Mouse (Mus musculus) liver, adult 2 months (tissue): ENCODE results near the gene Ubtf. TPM values are rescaled to one million over a fixed set of nuclear protein-coding genes. Genes with fewer than 3 reads are reported as not detected.

Experiments used
- DNase-seq: peaks from one replicate; pipeline ENCODE4 v3.0.0-alpha.2; 2011; ENCODE audit warnings: low read depth, low spot score; ENCODE audit errors: extremely low read depth
- H3K27ac ChIP-seq: fragments of 200-500 bp; replicated peaks from 2 replicates; pipeline ENCODE4 v1.5.1; 2012; ENCODE audit warnings: low read depth, mild to moderate bottlenecking, control low read depth, inconsistent platforms, low read length; ENCODE audit not compliant: insufficient read depth
- H3K27me3 ChIP-seq: fragments of 200-500 bp; 2 replicates; pipeline ENCODE4 v1.6.1; 2012; ENCODE audit warnings: mild to moderate bottlenecking, moderate library complexity, low read length, inconsistent platforms; ENCODE audit not compliant: control insufficient read depth, insufficient read depth
- H3K36me3 ChIP-seq: fragments of 200-500 bp; 2 replicates; pipeline ENCODE4 v1.6.1; 2012; ENCODE audit warnings: low read length, inconsistent platforms; ENCODE audit not compliant: control insufficient read depth, insufficient read depth
- H3K4me1 ChIP-seq: fragments of 200-500 bp; 2 replicates; pipeline ENCODE4 v1.6.1; 2011; ENCODE audit warnings: low read length; ENCODE audit not compliant: control insufficient read depth, insufficient read depth
- H3K4me3 ChIP-seq: fragments of 200-500 bp; 2 replicates; pipeline ENCODE4 v1.5.1; 2011; ENCODE audit warnings: low read depth, mild to moderate bottlenecking, control low read depth, low read length, moderate library complexity; ENCODE audit not compliant: insufficient read depth
- H3K79me2 ChIP-seq: fragments of 200-500 bp; 2 replicates; pipeline ENCODE4 v1.6.1; 2012; ENCODE audit warnings: inconsistent platforms, mild to moderate bottlenecking, low read length, moderate library complexity; ENCODE audit not compliant: control insufficient read depth, insufficient read depth
- H3K9ac ChIP-seq: fragments of 200-500 bp; 2 replicates; pipeline ENCODE4 v1.6.1; 2012; ENCODE audit warnings: low read depth, mild to moderate bottlenecking, control low read depth, inconsistent platforms, low read length
- CTCF ChIP-seq: fragments of 200-500 bp; IDR thresholded peaks from 2 replicates; pipeline ENCODE4 v1.5.1; 2011; ENCODE audit warnings: low read depth, low read length, control low read depth
- POLR2A ChIP-seq: fragments of 200-500 bp; IDR thresholded peaks from 2 replicates; pipeline ENCODE4 v1.6.1; 2011; ENCODE audit warnings: low read length, control low read depth; ENCODE audit not compliant: insufficient read depth; ENCODE audit errors: extremely low read depth
- WGBS: fragments of 180-500 bp; shearing (Covaris S2); methylation state at CpG from one replicate; pipeline ENCODE4 v1.1.7; 2018; 5-methylcytosine and 5-hydroxymethylcytosine counted together
- polyA plus RNA-seq: library from polyadenylated mRNA; depleted of rRNA; stranded (reverse); fragments of >200 nt; gene quantifications from 2 replicates; pipeline ENCODE4 v1.2.3, GENCODE M21; 2012
- total RNA-seq: library from RNA; depleted of rRNA; stranded (reverse); fragments of >200 nt; gene quantifications from 2 replicates; pipeline ENCODE4 v1.2.3, GENCODE M21; 2014

Ubtf gene
- total and polyA plus RNA-seq, 2 experiments = 12.8 to 19.4 TPM

DNA sequence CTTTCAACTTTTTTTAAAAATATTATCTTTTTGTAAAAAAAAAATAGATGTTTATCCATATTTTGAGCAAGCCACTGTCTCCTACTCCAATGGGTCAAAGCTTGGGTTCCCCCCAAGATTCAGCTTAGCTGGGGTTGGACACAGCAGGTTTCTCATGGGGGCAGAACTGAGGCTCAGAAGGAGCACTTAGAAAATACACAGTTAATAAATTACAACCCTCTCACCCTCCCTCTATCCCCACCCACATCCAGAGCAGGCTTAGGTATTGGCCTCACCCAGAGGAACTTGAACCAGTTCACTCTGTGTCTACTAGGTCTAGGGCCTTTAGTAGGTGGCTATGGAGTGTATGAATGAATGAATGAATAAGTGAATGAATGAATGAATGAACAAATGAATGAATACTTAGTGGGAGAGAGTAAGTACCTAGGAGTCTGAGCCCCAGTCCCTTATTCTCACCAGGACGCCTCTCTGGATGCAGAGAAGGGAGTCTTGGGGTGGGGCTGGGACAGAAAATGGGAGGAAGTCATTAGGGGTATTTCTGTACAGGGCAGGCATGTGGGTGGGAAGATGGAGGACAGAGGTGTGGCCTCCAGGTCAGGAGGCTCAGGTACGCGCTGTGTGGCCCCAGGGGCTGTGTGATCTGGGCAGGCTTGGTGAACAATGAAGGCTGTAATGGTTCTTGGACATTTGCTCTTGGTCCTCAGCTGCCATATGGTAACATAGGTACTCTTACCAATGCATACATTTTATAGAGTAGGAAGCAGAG lies 29.8 kb upstream of the Ubtf start:
- no peak for TF ChIP-seq CTCF
- TF ChIP-seq POLR2A = no peak
- no peak overlapping the region for H3K9ac ChIP-seq
- H3K79me2 ChIP-seq = no peaks in the 10 kb centered on the region
- no peaks in the 10 kb centered on the region for H3K4me1 ChIP-seq
- 96% methylated on average over 3 of the region's 3 CpGs for WGBS
- H3K27ac ChIP-seq = no peak overlapping the region
- no peak for DNase-seq
- no peaks in the 10 kb centered on the region for H3K36me3 ChIP-seq
- no peaks in the 10 kb centered on the region for H3K27me3 ChIP-seq
- no peak overlapping the region for H3K4me3 ChIP-seq

DNA sequence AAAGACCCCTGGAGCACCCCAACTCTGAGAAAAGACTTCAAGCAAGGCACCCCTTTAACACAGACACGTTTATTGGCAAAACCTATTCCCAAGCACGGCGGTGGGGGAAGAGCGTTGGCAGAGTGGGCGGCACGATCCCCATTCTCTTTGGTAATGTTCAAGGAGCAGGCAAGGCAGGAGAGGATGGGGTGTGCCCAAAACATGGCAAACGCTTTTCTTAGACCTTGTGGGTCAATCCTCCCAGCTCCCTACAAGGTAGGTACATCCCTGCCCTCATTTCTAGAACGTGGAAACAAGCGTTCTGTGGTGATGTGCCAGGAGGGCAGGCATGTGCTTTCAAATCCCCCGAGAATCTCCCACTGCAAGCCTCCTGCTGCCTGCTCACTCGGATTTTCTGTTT lies 29.2 kb upstream of the Ubtf start:
- no peak for DNase-seq
- Histone ChIP-seq H3K27me3 (no peaks in the 10 kb centered on the region), H3K79me2 (no peaks in the 10 kb centered on the region), H3K27ac (no peak overlapping the region), H3K4me3 (no peak overlapping the region), H3K36me3 (no peaks in the 10 kb centered on the region), H3K4me1 (no peaks in the 10 kb centered on the region), H3K9ac (no peak overlapping the region)
- TF ChIP-seq CTCF (no peak), POLR2A (no peak)
- WGBS = 88% methylated on average over 11 of the region's 11 CpGs

DNA sequence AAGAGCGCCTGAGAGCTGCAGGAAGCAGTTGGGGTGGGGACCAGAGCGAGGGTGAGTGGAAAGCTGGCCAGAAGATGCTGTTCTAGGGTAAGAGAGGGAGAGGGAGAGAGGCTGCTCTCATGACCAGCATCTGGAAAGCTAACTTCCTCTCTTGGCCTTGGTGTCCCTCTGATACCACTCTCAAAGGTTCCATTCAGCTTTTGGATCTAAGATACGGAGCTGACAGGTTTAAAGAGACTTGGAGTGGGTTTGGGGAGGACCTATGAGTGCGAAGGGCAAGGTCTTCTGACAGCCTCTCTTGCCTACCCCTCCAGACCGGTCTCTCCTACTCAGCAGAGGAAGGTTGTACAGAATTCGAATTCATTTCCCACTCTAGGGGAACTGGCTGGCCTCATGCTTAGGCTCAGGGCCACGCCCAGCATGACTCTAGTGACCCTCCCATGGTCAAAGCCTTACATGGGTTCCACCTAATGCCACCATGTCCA lies 28.6 kb upstream of the Ubtf start:
- no peak overlapping the region for H3K9ac ChIP-seq
- no peak for TF ChIP-seq POLR2A
- TF ChIP-seq CTCF = no peak
- no peaks in the 10 kb centered on the region for H3K27me3 ChIP-seq
- H3K4me1 ChIP-seq = no peaks in the 10 kb centered on the region
- H3K4me3 ChIP-seq = no peak overlapping the region
- WGBS = 93% methylated on average over 7 of the region's 7 CpGs
- H3K27ac ChIP-seq = no peak overlapping the region
- DNase-seq = no peak
- no peaks in the 10 kb centered on the region for H3K36me3 ChIP-seq
- H3K79me2 ChIP-seq = no peaks in the 10 kb centered on the region

DNA sequence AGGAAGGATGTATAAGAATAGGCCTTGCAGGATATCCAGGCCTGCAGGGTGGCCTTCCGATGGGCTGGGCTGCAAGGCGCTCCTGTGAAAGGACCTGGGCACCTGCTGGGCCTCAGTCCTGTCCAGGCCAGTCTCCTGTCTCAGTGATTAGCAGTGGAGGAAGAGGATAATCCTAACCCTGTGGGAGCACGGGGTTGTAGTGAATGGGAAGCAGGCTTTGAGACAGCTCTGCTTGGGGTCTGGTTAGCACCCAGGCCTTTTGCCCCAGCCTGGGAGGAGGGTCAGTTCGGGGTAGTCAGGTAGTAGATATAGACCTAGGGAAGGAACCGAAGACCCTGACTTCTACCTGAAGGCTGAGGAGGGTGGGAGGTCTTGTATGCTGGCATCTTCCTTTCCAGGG lies 28.1 kb upstream of the Ubtf start:
- TF ChIP-seq POLR2A (no peak), CTCF (no peak)
- Histone ChIP-seq H3K4me1 (no peaks in the 10 kb centered on the region), H3K79me2 (no peaks in the 10 kb centered on the region), H3K36me3 (no peaks in the 10 kb centered on the region), H3K9ac (no peak overlapping the region), H3K27ac (no peak overlapping the region), H3K4me3 (no peak overlapping the region), H3K27me3 (no peaks in the 10 kb centered on the region)
- 83% methylated on average over 5 of the region's 5 CpGs for WGBS
- no peak for DNase-seq

DNA sequence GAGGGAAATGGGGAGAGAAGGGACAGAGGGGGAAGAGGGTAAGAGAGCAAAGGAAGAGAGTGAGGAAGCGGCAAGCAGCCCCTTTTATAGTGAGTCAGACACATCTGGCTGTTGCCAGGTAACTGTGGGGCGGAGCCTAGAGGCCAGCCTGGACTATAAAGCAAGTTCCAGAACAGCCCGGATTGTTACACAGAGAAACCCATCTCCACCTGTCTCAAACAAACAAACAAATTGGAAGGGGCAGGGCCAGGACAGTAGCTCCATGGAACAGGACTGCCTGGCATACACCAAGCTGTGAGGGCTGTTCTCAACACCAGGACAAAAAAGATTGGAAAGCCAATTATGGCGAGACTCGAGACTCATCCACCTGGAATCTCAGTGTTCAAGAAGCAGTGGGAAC lies 27.4 kb upstream of the Ubtf start:
- H3K4me3 ChIP-seq = no peak overlapping the region
- no peaks in the 10 kb centered on the region for H3K27me3 ChIP-seq
- H3K36me3 ChIP-seq = no peaks in the 10 kb centered on the region
- H3K9ac ChIP-seq = no peak overlapping the region
- H3K27ac ChIP-seq = no peak overlapping the region
- 82% methylated on average over 5 of the region's 5 CpGs for WGBS
- H3K79me2 ChIP-seq = no peaks in the 10 kb centered on the region
- no peak for DNase-seq
- no peak for TF ChIP-seq POLR2A
- no peak for TF ChIP-seq CTCF
- H3K4me1 ChIP-seq = no peaks in the 10 kb centered on the region

DNA sequence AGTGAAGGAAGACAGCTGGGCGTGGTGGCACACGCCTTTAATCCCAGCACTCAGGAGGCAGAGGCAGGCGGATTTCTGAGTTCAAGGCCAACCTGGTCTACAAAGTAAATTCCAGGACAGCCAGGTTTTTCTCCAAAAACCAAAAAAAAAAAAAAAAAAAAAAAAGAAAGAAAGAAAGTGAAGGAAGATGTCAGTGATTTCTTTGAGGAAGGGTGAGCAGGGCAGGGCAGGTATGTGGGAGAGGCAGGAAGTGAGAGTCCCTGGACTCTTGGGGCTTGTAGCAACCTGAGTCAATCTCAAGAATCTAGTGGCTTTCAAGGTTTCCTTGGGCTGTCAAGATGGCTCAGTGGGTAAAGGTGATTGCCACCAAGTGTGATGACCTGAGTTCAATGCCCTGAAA lies 24.9 kb upstream of the Ubtf start:
- Histone ChIP-seq H3K27ac (no peak overlapping the region), H3K27me3 (no peaks in the 10 kb centered on the region), H3K4me3 (no peak overlapping the region), H3K4me1 (no peaks in the 10 kb centered on the region), H3K9ac (no peak overlapping the region), H3K79me2 (no peaks in the 10 kb centered on the region), H3K36me3 (no peaks in the 10 kb centered on the region)
- no peak for DNase-seq
- TF ChIP-seq CTCF = no peak
- TF ChIP-seq POLR2A = no peak
- WGBS = 93% methylated on average over 3 of the region's 3 CpGs
